Comparison of ENCODE assay signal across 11 mouse cellular contexts in the genomic region with DNA sequence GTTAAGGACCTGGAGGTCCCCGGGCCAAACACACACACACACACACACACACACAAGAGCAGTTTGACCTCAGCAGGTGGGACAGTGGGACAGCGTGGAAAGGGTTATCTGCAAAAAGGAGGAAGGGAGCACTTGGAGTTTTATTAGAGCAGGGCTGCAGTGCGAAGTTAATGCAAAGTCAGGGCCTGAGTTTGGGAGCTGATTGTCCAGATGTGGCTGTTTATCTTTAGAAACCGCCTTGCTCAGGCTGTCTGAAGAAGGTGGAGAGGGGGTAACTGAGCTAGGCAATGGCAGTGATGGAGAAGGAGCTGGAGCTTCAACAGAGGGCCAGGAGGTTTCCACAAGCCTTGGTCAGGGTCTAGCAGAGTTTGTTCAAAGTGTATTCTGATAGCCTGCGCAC.
"Had no signal": no experiment of that assay in that cellular context is flagged by ENCODE, and none has a peak within 500 bp of the region (broad histone marks: within the 10 kb centered on the region; RNA-seq: fewer than 3 reads in every experiment).

No protein-coding gene starts in this region.

- H3K27ac ChIP-seq: kidney, postnatal 0 days; layer of hippocampus, adult 2 months; limb, embryonic 12.5 days; midbrain, embryonic 13.5 days; neural tube, embryonic 15.5 days had no signal

- H3K27me3 ChIP-seq: limb, embryonic 12.5 days; midbrain, embryonic 13.5 days; neural tube, embryonic 15.5 days had no signal

- ATAC-seq: midbrain, embryonic 13.5 days had no signal

- H3K4me3 ChIP-seq: layer of hippocampus, adult 2 months; limb, embryonic 12.5 days; midbrain, embryonic 13.5 days; neural tube, embryonic 15.5 days had no signal

- H3K9me3 ChIP-seq: limb, embryonic 12.5 days; midbrain, embryonic 13.5 days; neural tube, embryonic 15.5 days had no signal

- H3K9ac ChIP-seq: limb, embryonic 12.5 days; midbrain, embryonic 13.5 days; neural tube, embryonic 15.5 days had no signal

- H3K4me2 ChIP-seq: limb, embryonic 12.5 days; midbrain, embryonic 13.5 days; neural tube, embryonic 15.5 days had no signal

- DNase-seq: kidney, adult 11 months; kidney, adult 9 months; kidney, postnatal 36 days; right cerebral cortex, adult 18-20 months; right cerebral cortex, postnatal 25 days; thymus, postnatal 4 days had no signal
